Mouse (Mus musculus) heart, adult 2 months (tissue): ENCODE data around the gene Adgrg7.

ENCODE experiments used
- CTCF ChIP-seq: fragments of 200-600 bp; IDR thresholded peaks from 2 replicates; pipeline ENCODE4 v1.8.1; 2022; ENCODE audit warnings: antibody characterized with exemption, mild to moderate bottlenecking, moderate library complexity
- EP300 ChIP-seq: fragments of 200-500 bp; IDR thresholded peaks from 2 replicates; pipeline ENCODE4 v1.6.1; 2011; ENCODE audit warnings: low read depth, low read length, control low read depth; ENCODE audit not compliant: insufficient read depth
- POLR2A ChIP-seq: fragments of 200-500 bp; IDR thresholded peaks from 2 replicates; pipeline ENCODE4 v1.6.1; 2011; ENCODE audit warnings: mild to moderate bottlenecking, low read depth, low read length, control low read depth; ENCODE audit not compliant: insufficient read depth

DNA sequence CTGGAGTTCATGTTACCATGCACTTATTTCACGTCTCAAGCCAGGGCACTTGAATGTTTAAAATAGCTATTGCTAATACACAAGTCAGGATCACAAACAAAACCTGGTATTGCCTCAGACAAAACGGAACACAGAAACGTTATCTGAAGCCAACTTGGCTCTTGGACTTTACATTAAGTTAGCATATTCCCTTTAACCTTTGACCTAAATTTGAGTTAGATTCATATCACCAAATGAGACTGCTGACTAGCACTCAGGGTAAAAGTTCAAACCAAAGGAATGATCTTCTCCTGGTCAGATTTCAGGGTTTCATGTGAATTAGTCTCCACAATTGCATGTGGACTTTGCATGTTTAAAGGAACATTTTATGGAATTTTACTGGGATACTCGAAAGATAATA lies 73.3 kb downstream of the Adgrg7 start:
- TF ChIP-seq CTCF (no peak), POLR2A (no peak), EP300 (no peak)
